Mouse (Mus musculus) heart, postnatal 4 days (tissue): ENCODE data around the gene Xrcc5. TPM values are rescaled to one million over a fixed set of nuclear protein-coding genes. Genes with fewer than 3 reads are reported as not detected.

Experiments used
- DNase-seq: peaks from one replicate; pipeline ENCODE4 v3.0.0; 2021
- total RNA-seq, 2 experiments: library from RNA; stranded (reverse); gene quantifications; 2 replicates each; pipeline ENCODE4 v1.2.3; 2021

Gene Xrcc5
- 10 to 100 TPM; 14.6 to 14.7 TPM for total RNA-seq

- peak; percentile 93 for DNase-seq
Measured at GRCm38 (mm10) chr1:72307317-72307798, at the start of gene Xrcc5. Xrcc5 (plus strand) TSS chr1:72307421.

GRCm38 (mm10) chr1:72263099-72263498 lies 44.1 kb upstream of the Xrcc5 start:
- DNase-seq, result no peak

GRCm38 (mm10) chr1:72278085-72278484 lies 29.1 kb upstream of the Xrcc5 start:
- no peak for DNase-seq

DNA sequence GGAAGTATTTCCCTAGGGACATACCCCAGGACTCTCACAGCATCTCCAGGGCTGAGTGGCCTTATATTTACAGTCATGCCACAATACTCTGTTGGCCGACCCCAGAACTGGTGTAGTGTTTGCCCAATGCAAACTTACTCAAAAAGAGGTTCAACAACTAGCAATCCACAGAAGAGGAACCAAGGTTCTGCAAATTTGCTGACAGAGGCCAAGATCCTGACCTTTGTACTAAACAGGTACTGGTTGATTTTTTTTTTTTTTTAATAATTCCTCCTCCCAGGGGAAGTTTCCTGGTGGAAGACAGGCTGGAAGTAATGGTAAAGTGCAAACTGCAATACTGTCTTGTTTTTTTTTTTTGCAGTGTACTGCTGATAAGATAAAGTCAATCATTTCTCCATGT lies 24.6 kb upstream of the Xrcc5 start:
- DNase-seq, result no peak

- peak; percentile 95 for DNase-seq
Measured at GRCm38 (mm10) chr1:72283992-72284485, 23.2 kb upstream of the Xrcc5 start, which contains the start of the genes Pecr and Tmem169. Pecr (minus strand) TSS chr1:72284314. Tmem169 (plus strand) TSS chr1:72284369.

DNA sequence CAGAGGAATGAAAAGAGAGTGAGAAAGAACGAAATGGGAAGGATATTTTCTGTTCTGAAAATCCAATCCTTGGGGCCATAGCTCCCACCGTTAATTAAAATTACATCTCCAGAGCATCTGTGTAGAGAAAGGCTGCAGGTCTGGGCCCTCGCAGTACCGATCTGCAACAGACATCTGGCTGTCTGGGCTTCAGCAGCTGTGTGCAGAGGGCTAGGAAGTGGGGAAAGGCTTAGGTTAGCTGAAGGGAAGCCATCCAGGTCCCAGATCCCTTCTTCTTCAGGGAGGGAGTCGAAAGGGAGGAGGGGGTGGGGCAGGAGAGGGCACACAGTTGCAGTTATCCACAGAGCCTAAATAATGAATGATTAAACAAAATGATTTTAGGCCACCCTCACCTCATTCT lies 22.7 kb upstream of the Xrcc5 start:
- no peak for DNase-seq

GRCm38 (mm10) chr1:72286904-72287303 lies 20.3 kb upstream of the Xrcc5 start:
- no peak for DNase-seq

DNA sequence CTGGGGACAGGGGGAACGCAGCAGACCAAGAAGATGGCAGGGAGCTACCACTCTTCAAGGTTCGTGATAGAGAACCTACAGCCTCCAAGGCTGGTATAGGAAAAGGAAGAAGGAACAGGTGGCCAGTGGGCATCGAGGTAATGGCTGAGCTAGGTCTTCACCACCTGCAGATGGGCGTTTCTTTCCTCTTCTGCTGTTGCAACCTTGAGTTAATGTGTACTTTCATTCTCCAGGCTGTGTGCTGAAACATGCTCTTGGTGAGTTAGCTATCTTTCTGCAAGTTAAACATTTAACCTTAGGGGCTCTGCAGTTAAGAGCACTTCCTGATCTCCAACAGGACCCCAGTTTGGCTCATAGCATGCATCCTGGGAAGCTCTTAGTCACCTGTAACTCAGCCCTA lies 19.3 kb upstream of the Xrcc5 start:
- no peak for DNase-seq

- DNase-seq, result no peak
Measured at GRCm38 (mm10) chr1:72288527-72289150, 18.6 kb upstream of the Xrcc5 start.

- no peak for DNase-seq
Measured at GRCm38 (mm10) chr1:72290896-72291295, 16.3 kb upstream of the Xrcc5 start.

DNA sequence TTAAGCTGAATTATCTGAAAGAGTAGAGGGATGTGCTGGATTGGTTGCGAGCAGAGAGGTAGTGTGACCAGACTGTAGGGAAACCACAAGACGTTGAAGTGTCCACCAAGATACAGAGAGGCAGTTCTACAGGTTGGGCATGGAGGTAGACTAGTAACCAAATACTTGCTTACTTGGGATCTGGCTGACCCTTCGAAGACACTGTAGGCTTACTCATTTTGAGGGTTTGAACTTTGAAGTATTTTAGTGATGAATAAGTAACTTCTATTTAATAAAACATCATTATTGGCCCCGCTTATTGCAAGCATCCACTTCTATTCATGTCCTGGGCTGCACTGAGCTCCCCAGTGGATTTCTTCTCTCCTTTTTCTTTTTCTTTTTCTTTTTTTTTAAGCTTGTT lies 15.8 kb upstream of the Xrcc5 start:
- no peak for DNase-seq

GRCm38 (mm10) chr1:72291925-72292324 lies 15.3 kb upstream of the Xrcc5 start:
- DNase-seq, result no peak

- no peak for DNase-seq
Measured at GRCm38 (mm10) chr1:72293869-72294663, 13.2 kb upstream of the Xrcc5 start.

GRCm38 (mm10) chr1:72295746-72296145 lies 11.5 kb upstream of the Xrcc5 start:
- DNase-seq, result no peak

DNA sequence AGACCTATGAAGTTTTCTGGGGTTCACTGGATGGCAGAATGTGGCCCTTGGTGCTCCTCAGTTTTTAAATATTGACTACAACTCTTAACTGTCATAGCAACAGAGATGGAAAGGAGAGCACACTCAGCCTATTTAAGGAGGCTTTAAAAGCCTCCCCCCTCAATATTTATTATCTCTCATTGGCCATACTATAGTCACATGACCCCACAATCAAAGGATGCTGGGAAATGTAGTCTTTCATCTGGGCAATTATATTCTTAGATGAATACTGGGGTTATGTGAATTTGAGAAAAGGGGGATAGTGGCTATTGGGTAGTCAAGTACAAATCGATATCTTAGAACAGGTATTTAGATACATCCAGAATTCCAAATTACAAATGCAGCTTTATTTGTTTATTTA lies 5.4 kb upstream of the Xrcc5 start:
- no peak for DNase-seq

DNA sequence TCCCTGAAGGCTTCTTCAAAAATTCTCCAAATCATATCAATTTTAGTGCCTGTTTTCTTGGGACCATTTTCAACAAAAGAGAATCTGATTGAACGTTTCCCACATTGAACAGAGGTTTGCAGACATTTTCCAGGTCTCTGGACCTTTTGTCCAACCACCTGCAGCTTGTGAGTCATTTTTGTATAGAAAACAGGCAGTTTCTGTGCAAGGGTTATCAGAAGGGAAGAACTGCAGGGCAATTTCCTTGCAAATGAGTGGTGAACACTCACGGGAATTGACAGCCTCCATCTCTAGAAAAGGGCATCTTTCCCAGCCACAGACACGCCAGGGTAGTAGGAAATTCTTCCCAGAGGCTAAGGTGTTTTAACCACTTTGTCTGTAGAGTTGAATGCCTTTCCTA lies 980 bp upstream of the Xrcc5 start:
- DNase-seq, result no peak

DNA sequence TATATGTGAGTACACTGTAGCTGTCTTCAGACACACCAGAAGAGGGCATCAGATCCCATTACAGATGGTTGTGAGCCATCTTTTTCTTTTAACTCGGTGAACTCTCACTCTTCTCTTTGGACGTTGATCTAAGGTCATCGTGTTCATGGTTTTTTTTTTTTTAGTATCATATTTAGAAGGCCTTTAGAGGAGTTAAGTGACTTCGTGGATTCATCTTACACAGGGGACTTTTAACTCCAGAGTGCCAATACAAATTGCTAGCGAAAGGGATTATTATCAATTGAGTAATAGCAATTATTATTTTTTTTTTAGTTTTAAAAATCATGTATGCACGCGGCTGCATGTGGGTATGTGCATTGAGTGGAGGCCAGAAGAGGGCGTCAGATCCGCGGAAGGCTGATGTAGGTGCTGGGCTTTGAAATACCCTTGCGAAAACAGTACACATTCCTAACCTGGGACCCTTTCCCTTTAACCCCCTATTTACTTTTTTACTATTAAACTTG lies 491 bp upstream of the Xrcc5 start:
- peak; percentile 49 for DNase-seq

DNA sequence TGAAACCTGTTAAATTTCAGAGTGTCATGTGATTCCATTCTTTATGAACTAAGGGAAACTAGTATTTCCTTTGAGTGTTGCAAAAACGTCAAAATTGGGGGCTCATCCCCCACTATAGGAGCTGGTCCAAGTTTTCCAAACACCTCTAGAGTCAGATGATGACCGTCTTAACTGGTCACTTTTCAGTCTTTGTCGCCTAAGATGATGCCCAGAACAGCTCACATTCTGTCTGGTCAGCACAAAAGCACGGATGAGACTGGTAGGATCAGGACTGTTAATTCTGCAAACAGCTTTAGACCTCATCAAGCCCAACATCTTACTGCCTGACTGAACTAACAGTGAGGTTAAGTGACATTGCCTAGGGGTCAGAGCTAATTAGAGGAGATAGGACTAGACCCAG lies 1.7 kb downstream of the Xrcc5 start:
- no peak for DNase-seq

GRCm38 (mm10) chr1:72309744-72310424 lies 2.7 kb downstream of the Xrcc5 start:
- DNase-seq, result no peak

- no peak for DNase-seq
Measured at GRCm38 (mm10) chr1:72312701-72313398, 5.6 kb downstream of the Xrcc5 start.

- DNase-seq, result no peak
Measured at GRCm38 (mm10) chr1:72313399-72314039, 6.3 kb downstream of the Xrcc5 start.

- DNase-seq, result no peak
Measured at GRCm38 (mm10) chr1:72315447-72315846, 8.2 kb downstream of the Xrcc5 start.
